Comparison of ENCODE assay signal across 20 mouse cellular contexts in genomic region chr17:23760231-23760630, GRCm38 (mm10). TPM values are rescaled to one million over a fixed set of nuclear protein-coding genes. Genes with fewer than 3 reads are reported as not detected.
"Had no signal": no experiment of that assay in that cellular context is flagged by ENCODE, and none has a peak within 500 bp of the region (broad histone marks: within the 10 kb centered on the region; RNA-seq: fewer than 3 reads in every experiment).

No protein-coding gene starts in this region.

- H3K27ac ChIP-seq: liver, embryonic 14.5 days; midbrain, embryonic 10.5 days; midbrain, embryonic 13.5 days; neural tube, embryonic 12.5 days had no signal

- ATAC-seq: midbrain, embryonic 13.5 days; midbrain, embryonic 16.5 days had no signal

- H3K4me3 ChIP-seq: midbrain, embryonic 10.5 days; midbrain, embryonic 13.5 days; myocyte; neural tube, embryonic 12.5 days had no signal

- H3K27me3 ChIP-seq: midbrain, embryonic 13.5 days; neural tube, embryonic 12.5 days had no signal

- H3K9me3 ChIP-seq: midbrain, embryonic 10.5 days; midbrain, embryonic 13.5 days; neural tube, embryonic 12.5 days had no signal

- H3K9ac ChIP-seq: liver, embryonic 14.5 days; lung, embryonic 14.5 days; midbrain, embryonic 13.5 days; neural tube, embryonic 12.5 days had no signal

- H3K4me2 ChIP-seq: liver, embryonic 11.5 days; lung, embryonic 14.5 days; midbrain, embryonic 13.5 days; neural tube, embryonic 12.5 days had no signal

- H3K4me1 ChIP-seq: midbrain, embryonic 10.5 days; midbrain, embryonic 13.5 days; neural tube, embryonic 12.5 days had no signal

- DNase-seq: lung, adult 18-20 months; lung, embryonic 14.5 days; lung, postnatal 10 days; lung, postnatal 4 days; retina, postnatal 1 day; right cerebral cortex, postnatal 14 days; spleen, adult 18-20 months; thymus, adult 18-20 months; thymus, postnatal 14 days; thymus, postnatal 36 days had no signal

RNA-seq across cellular contexts. Expression of gene Kremen2, which starts 14.6 kb away (rescaled TPM):
- total RNA-seq: megakaryocyte, adult 5-6 weeks had no signal
- polyA plus RNA-seq: liver, embryonic 16.5 days; lung, embryonic 14.5 days had no signal

RNA-seq across cellular contexts. Expression of gene Flywch2, which starts 25.6 kb away (rescaled TPM):
- total RNA-seq: neutrophil, adult 5-6 weeks had no signal
